22 mouse cellular contexts compared by ENCODE assay signal in the genomic region with DNA sequence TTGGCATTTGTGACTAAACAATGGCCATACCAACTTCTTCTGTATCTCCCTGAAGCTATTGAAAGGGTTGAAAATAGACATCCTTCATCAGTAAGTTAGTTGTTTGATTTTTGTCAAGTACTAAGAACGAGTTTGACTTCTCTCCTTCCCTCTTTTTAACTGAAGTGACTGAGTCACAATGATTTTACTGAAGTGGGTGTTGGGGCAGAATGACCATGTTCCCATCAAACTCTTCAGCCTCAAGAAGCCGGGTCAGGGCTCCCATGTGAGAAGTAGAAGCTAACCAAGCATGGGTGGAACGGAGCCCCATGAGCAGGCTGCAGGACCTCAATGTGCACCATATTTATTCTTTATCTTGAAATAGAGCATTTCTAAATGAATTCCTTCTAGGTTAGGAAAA.
DNase-seq lines count a peak whose midpoint lies in the region; ATAC-seq and TF ChIP-seq lines count a peak whose summit lies in the region.
"Had no signal": no experiment of that assay in that cellular context is flagged by ENCODE, and none has a peak within 500 bp of the region (broad histone marks: within the 10 kb centered on the region; RNA-seq: fewer than 3 reads in every experiment).

No protein-coding gene starts in this region.

- no peak for TF ChIP-seq POLR2A in lung, adult 2 months (IDR thresholded peaks at IDR 0.05; ENCODE audit: borderline replicate concordance, extremely low read depth, low read depth, low read length)

- DNase-seq in lung, postnatal 10 days: no peak
- peak; percentile 50 for DNase-seq in lung, postnatal 25 days (ENCODE audit: low spot score)
- DNase-seq in lung, adult 2 months: no peak
- DNase-seq in urinary bladder, adult 18-20 months (ENCODE audit: low spot score in 2 of 2): no peak
- DNase-seq: adrenal gland, adult 2 months; adrenal gland, postnatal 10 days; adrenal gland, postnatal 25 days; cerebellum, adult 11 months; cerebellum, adult 18-20 months; cerebellum, adult 8-10 months; cerebellum, adult 9-11 months; cerebellum, postnatal 14 days; cerebellum, postnatal 36 days; embryo, embryonic 11 days had no signal

- H3K27me3 ChIP-seq in lung, embryonic 16.5 days (ENCODE audit: control insufficient read depth, insufficient read depth, low read depth, low read length): no peaks in the 10 kb centered on the region
- H3K27me3 ChIP-seq: embryonic facial prominence, embryonic 13.5 days; embryonic facial prominence, embryonic 15.5 days; forebrain, embryonic 12.5 days had no signal

- no peaks in the 10 kb centered on the region for H3K9me3 ChIP-seq in lung, embryonic 16.5 days (ENCODE audit: control insufficient read depth, low read length)
- H3K9me3 ChIP-seq: embryonic facial prominence, embryonic 13.5 days; embryonic facial prominence, embryonic 15.5 days; forebrain, embryonic 10.5 days; forebrain, embryonic 12.5 days had no signal

- TF ChIP-seq CTCF in lung, adult 2 months (IDR thresholded peaks at IDR 0.05; ENCODE audit: insufficient read depth, low read length): no peak

- 0 out of 2 replicates have a peak overlapping the region, but pooled peaks have one; percentile 30 for H3K4me2 ChIP-seq in lung, embryonic 16.5 days (ENCODE audit: low read depth, low read length)
- H3K4me2 ChIP-seq: embryonic facial prominence, embryonic 13.5 days; embryonic facial prominence, embryonic 15.5 days; forebrain, embryonic 12.5 days had no signal

- WGBS in lung, embryonic 16.5 days: 44% methylated on average over 3 of the region's 3 CpGs
- 71% methylated on average over 3 of the region's 3 CpGs for WGBS in lung, adult 2 months

- 0 out of 2 replicates have a peak, but pooled peaks cover 3% of the 10 kb centered on the region for H3K4me1 ChIP-seq in lung, embryonic 16.5 days (replicated peaks; ENCODE audit: control insufficient read depth, insufficient read depth, low read length)
- peaks cover 3% of the 10 kb centered on the region; the same call in 1 of the 2 replicates for H3K4me1 ChIP-seq in lung, adult 2 months (ENCODE audit: control insufficient read depth, insufficient read depth, low read length)
- H3K4me1 ChIP-seq: embryonic facial prominence, embryonic 13.5 days; embryonic facial prominence, embryonic 15.5 days; forebrain, embryonic 12.5 days had no signal

- no peak for ATAC-seq in lung, embryonic 16.5 days (ENCODE audit: low read depth)
- ATAC-seq: forebrain, embryonic 14.5 days; forebrain, embryonic 16.5 days had no signal

- H3K9ac ChIP-seq in lung, embryonic 16.5 days (ENCODE audit: low read length): no peak overlapping the region
- H3K9ac ChIP-seq: embryonic facial prominence, embryonic 13.5 days; embryonic facial prominence, embryonic 15.5 days; forebrain, embryonic 12.5 days had no signal

- no peaks in the 10 kb centered on the region for H3K36me3 ChIP-seq in lung, embryonic 16.5 days (ENCODE audit: control insufficient read depth, insufficient read depth, low read length)
- H3K36me3 ChIP-seq: embryonic facial prominence, embryonic 13.5 days; embryonic facial prominence, embryonic 15.5 days; forebrain, embryonic 10.5 days; forebrain, embryonic 12.5 days had no signal

- no peak overlapping the region for H3K4me3 ChIP-seq in lung, embryonic 16.5 days (ENCODE audit: low read length)
- H3K4me3 ChIP-seq in lung, adult 2 months (replicated peaks; ENCODE audit: extremely low read depth, low read depth, low read length): no peak overlapping the region
- H3K4me3 ChIP-seq: embryonic facial prominence, embryonic 13.5 days; embryonic facial prominence, embryonic 15.5 days; erythroblast, embryonic 14.5 days; forebrain, embryonic 10.5 days; forebrain, embryonic 12.5 days had no signal

- no peak overlapping the region for H3K27ac ChIP-seq in lung, embryonic 16.5 days (ENCODE audit: low read length)
- H3K27ac ChIP-seq: embryonic facial prominence, embryonic 13.5 days; embryonic facial prominence, embryonic 15.5 days; forebrain, embryonic 10.5 days; forebrain, embryonic 12.5 days had no signal
